Mouse (Mus musculus) erythroblast, embryonic 14.5 days (primary cell): ENCODE results near the gene Zfpm1.

Experiments
- GATA1 ChIP-seq: IDR thresholded peaks from 2 replicates; pipeline ENCODE4 v1.6.1; 2012; ENCODE audit warnings: low read length, inconsistent platforms, mixed read lengths
- TAL1 ChIP-seq: IDR thresholded peaks from 3 replicates; pipeline ENCODE4 v1.6.1; 2012; ENCODE audit warnings: low read length, inconsistent platforms, mixed read lengths

- no peak for TF ChIP-seq GATA1
- no peak for TF ChIP-seq TAL1
Measured at GRCm38 (mm10) chr8:122252366-122252765, 29.6 kb upstream of the Zfpm1 start.
